Mouse (Mus musculus): ENCODE measurements around the gene Kynu.

DNA sequence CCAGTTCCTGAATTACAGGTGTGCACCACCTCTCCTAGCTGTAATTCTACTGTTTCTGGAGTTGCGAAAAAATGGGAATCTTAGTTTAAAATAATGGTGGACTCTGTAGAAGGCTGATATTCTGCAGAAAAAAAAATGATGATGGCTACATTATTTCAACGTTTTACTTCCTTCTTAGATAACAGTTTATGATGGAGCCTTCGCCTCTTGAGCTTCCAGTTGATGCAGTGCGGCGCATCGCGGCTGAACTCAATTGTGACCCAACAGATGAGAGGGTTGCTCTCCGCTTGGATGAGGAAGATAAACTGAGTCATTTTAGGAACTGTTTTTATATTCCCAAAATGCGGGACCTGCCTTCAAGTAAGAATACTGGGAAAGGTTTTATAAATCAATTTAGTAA, 7.7 kb downstream of the Kynu start:
- TF ChIP-seq POLR2A (IDR thresholded peaks at IDR 0.05; ENCODE audit: insufficient read depth, low read depth, low read length): no peak
- no peak for TF ChIP-seq CTCF (IDR thresholded peaks at IDR 0.05)
